Mouse (Mus musculus): ENCODE measurements around the gene Slc26a10.
A peak's percentile ranks its signal among the peaks of the same experiment; 100 is the strongest.
"Not testable (repeated sequence)": the region's sequence is repeated elsewhere in the genome, so short reads cannot be mapped to it uniquely, and the experiment has no call there.

The Slc26a10 gene

GRCm38 (mm10) chr10:127158471-127158870 is 22.0 kb downstream of the Slc26a10 start:
- no peak for DNase-seq

- no peak for DNase-seq
Measured at GRCm38 (mm10) chr10:127156511-127156910, 23.9 kb downstream of the Slc26a10 start.

- no peak for DNase-seq
Measured at GRCm38 (mm10) chr10:127156089-127156488, 24.4 kb downstream of the Slc26a10 start.

GRCm38 (mm10) chr10:127154652-127155051 is 25.8 kb downstream of the Slc26a10 start:
- DNase-seq = peak; percentile 38

- peak; percentile 67 for DNase-seq
Measured at GRCm38 (mm10) chr10:127154241-127154640, 26.2 kb downstream of the Slc26a10 start.

GRCm38 (mm10) chr10:127153323-127153722 is 27.1 kb downstream of the Slc26a10 start:
- DNase-seq = no peak

GRCm38 (mm10) chr10:127152556-127152955 is 27.9 kb downstream of the Slc26a10 start:
- DNase-seq = not testable (repeated sequence)

GRCm38 (mm10) chr10:127151233-127151632 is 29.2 kb downstream of the Slc26a10 start:
- not testable (repeated sequence) for DNase-seq

- peak; percentile 87 for DNase-seq
Measured at GRCm38 (mm10) chr10:127150471-127150872, 30.0 kb downstream of the Slc26a10 start.

GRCm38 (mm10) chr10:127147135-127147534 is 33.3 kb downstream of the Slc26a10 start:
- DNase-seq = peak; percentile 55

- DNase-seq = no peak
Measured at GRCm38 (mm10) chr10:127145303-127145702, 35.1 kb downstream of the Slc26a10 start.

GRCm38 (mm10) chr10:127144536-127144935 is 35.9 kb downstream of the Slc26a10 start:
- no peak for DNase-seq

- DNase-seq = no peak
Measured at GRCm38 (mm10) chr10:127143228-127143627, 37.2 kb downstream of the Slc26a10 start.

GRCm38 (mm10) chr10:127141500-127141899 is 38.9 kb downstream of the Slc26a10 start:
- no peak for DNase-seq

GRCm38 (mm10) chr10:127140971-127141370 is 39.5 kb downstream of the Slc26a10 start:
- no peak for DNase-seq

- peak; percentile 53 for DNase-seq
Measured at GRCm38 (mm10) chr10:127138328-127139141, 41.9 kb downstream of the Slc26a10 start.

- no peak for DNase-seq
Measured at GRCm38 (mm10) chr10:127137896-127138295, 42.5 kb downstream of the Slc26a10 start.

GRCm38 (mm10) chr10:127136510-127136909 is 43.9 kb downstream of the Slc26a10 start:
- DNase-seq = no peak

GRCm38 (mm10) chr10:127135118-127135836 is 45.2 kb downstream of the Slc26a10 start:
- DNase-seq = no peak

- not testable (repeated sequence) for DNase-seq
Measured at GRCm38 (mm10) chr10:127134394-127135035, 45.9 kb downstream of the Slc26a10 start.

GRCm38 (mm10) chr10:127132469-127132868 is 48.0 kb downstream of the Slc26a10 start:
- no peak for DNase-seq

GRCm38 (mm10) chr10:127129431-127129830 is 51.0 kb downstream of the Slc26a10 start:
- DNase-seq = no peak

GRCm38 (mm10) chr10:127127711-127128279 is 52.6 kb downstream of the Slc26a10 start:
- DNase-seq = no peak
